Mouse (Mus musculus) hindlimb bud, embryonic 11.5 days (tissue): Measurements from ENCODE around the gene Slc22a13.
"Not testable (repeated sequence)": the region's sequence is repeated elsewhere in the genome, so short reads cannot be mapped to it uniquely, and the experiment has no call there.

Source experiments
- DNase-seq: peaks from one replicate; pipeline ENCODE4 v3.0.0-alpha.2; 2012; ENCODE audit warnings: low read depth, low spot score; ENCODE audit errors: extremely low spot score

The Slc22a13 gene

GRCm38 (mm10) chr9:119208998-119209397, at the start of gene Slc22a13:
Slc22a13 (minus strand) TSS chr9:119209098.
- DNase-seq: no peak

DNA sequence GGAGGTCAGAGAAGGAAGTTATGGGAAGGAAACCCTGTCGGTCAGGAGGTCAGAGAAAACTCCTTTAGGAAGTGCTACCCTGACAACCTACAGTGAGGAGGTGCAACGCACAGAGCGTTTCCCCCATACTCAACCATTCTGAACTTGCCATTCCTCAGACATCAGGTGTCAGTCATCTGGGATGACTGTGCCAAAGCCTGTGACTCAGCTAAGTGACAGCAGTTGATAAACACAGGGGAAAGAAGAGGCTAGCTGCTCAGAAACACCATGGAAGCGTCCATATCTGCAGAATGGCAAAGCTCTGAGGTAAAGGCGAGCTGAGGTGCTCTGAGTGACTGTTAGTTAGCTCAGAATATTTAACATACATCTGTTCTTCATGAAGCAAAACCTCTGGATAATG, 49.2 kb upstream of the Slc22a13 start:
- DNase-seq: no peak

GRCm38 (mm10) chr9:119256161-119256560, 47.3 kb upstream of the Slc22a13 start:
- DNase-seq: no peak

DNA sequence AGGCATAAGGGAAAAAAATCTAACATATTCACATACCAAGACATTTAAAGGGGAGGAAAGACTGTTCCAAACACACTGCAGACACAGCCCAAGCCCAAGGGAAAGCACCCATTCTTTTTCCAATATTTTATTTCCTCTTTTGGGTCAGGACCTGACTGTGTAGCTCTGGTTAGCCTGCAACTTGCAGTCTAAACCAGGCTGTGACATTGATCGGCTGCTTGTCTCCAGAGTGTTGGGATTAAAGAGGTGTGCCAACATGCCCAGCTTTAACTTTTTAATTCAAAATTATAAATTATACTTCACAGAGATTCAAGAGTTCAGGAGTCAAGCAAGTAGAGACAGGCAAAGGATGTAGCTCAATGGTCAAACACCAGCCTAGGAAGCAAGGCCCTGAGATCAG, 46.2 kb upstream of the Slc22a13 start:
- DNase-seq: no peak

- no peak for DNase-seq
Measured at GRCm38 (mm10) chr9:119254187-119254586, 45.3 kb upstream of the Slc22a13 start.

DNA sequence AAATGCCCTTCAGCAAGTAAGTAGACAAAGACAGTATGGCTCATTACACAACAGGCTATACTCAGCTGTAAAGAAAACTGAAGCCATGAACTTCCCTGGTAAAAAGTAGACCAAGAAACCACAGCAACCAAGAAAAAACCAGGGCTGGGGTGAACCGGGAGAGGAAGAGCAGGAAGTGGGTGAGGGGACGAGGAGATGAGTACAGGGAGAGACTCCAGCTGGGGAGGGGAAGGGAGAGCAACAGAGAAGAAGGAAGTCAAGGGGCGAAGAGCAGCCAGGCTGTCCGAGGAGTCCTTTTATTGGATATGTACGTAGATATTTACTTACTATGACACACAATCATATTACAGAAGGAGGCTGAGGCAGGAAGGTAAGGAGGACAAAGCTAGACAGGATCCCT, 39.1 kb upstream of the Slc22a13 start:
- no peak for DNase-seq

- DNase-seq: no peak
Measured at GRCm38 (mm10) chr9:119246826-119247225, 37.9 kb upstream of the Slc22a13 start.

- DNase-seq: no peak
Measured at GRCm38 (mm10) chr9:119243981-119244380, 35.1 kb upstream of the Slc22a13 start.

GRCm38 (mm10) chr9:119241169-119241865, 32.4 kb upstream of the Slc22a13 start:
- no peak for DNase-seq

- DNase-seq: no peak
Measured at GRCm38 (mm10) chr9:119240286-119240997, 31.5 kb upstream of the Slc22a13 start.

GRCm38 (mm10) chr9:119239274-119239673, 30.4 kb upstream of the Slc22a13 start:
- no peak for DNase-seq

DNA sequence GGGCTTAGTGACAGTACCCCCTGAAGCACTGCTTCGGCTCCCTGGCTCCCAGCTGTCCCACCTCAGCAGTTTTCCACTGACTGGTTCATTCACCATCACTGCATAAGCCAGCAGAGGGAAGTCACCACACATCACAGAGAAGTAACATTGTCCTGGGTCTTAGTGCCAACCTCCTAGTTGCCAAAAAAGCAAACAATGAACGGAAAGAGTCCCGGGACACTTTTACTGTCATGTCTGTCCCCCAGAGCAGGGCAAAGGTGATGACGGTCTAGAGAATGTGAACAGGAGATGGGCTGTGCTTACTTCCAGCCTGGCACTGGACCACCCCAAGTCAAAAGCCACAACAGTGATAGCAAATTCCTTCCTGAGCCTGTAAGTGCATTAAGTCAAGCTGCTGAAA, 29.9 kb upstream of the Slc22a13 start:
- DNase-seq: no peak

GRCm38 (mm10) chr9:119231552-119231951, 22.7 kb upstream of the Slc22a13 start:
- no peak for DNase-seq

DNA sequence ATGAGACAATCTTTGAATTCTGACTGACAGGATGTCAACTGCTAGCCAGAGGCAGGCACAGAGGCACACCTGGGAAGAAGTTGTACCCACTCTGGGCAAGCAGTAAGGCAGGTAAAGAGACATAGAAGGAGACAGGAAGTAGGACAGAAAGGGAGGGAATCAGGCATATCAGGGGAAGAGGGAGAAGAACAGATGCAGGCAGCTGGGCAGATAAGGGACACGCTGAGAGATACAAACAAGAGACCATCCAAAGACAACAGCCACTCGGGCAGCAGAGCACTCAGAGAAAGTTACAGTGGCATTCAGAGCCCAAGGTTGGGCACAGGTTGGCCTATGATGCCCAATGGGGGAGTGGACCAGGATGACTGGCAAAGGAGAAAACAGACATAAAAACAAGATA, 21.9 kb upstream of the Slc22a13 start:
- no peak for DNase-seq

DNA sequence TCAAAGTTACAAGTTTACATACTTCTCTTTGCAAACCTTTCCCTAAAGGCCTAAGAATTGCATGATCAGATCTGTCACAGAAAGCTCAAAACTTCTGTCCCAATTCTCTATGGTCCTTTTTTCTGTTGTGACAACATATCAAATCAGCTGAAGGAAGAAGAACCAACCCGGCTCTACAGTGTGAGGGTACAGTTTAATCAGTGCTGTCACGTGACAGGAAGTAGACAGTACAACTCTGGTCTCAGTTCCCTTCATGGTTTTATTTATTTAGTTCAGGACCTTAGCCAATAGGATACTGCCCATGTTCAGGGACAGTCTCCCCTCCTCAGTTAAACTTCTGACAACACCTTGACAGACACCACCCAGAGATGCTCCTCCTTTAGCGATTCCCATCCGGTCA, 11.4 kb upstream of the Slc22a13 start:
- DNase-seq: no peak

- DNase-seq: no peak
Measured at GRCm38 (mm10) chr9:119219667-119220066, 10.8 kb upstream of the Slc22a13 start.

DNA sequence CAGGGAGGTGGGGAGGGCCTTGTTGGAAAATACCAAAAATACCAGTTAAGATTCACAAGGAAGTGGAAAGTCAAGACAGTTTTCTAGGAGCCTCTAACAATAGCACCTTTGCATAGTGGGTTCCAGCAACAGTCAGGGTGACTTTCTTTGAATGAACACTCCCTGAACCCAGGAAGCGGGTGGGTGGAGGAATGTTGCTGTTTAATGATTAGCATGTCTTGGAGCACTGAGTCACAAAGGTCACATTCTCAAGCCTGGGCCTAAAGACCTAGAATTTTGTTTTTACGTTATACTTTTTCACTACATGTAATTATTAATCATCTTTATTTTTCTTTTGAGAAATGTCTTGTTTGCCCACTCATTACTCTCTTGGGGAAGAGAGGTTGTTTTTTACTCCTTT, 6.4 kb upstream of the Slc22a13 start:
- not testable (repeated sequence) for DNase-seq

DNA sequence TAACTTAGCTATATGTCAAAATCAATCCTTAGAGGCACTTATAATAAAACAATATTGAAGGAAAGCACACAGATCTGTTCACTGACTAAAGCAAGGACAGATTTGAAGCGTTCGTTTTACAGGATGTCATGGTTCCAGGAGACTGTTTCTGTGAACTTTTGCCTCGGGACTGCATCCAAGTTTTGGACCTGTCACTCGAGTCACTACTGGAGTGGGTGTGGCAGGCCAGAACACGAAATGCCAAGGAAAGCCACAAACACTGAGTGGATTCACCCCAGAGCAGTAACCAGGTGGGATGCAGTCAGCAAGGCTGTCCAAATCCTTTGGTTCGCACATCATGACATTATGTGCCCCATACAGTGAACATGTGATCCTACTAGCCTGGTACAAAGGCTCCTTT, 5.7 kb upstream of the Slc22a13 start:
- DNase-seq: no peak

GRCm38 (mm10) chr9:119212996-119213395, 4.1 kb upstream of the Slc22a13 start:
- no peak for DNase-seq

- no peak for DNase-seq
Measured at GRCm38 (mm10) chr9:119207113-119207512, 1.8 kb downstream of the Slc22a13 start.

DNA sequence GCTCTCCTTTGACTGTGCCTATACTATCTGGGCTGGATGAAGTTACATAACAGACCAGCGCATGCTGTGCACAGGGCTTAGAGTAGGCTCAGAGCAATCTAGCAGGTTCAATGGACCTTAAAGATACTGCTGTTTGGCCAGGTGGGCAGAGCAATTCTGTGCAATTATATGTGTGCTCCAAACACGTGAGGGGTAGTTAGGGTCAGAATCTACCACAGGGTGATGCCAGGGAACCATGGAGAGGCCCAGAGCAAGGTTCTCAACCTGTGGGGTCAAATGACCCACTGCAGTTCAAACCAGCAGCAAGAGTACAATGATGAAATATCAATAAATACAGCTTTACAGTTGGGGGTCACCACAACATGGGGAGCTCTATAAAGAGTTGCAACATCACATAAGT, 2.2 kb downstream of the Slc22a13 start:
- DNase-seq: no peak

DNA sequence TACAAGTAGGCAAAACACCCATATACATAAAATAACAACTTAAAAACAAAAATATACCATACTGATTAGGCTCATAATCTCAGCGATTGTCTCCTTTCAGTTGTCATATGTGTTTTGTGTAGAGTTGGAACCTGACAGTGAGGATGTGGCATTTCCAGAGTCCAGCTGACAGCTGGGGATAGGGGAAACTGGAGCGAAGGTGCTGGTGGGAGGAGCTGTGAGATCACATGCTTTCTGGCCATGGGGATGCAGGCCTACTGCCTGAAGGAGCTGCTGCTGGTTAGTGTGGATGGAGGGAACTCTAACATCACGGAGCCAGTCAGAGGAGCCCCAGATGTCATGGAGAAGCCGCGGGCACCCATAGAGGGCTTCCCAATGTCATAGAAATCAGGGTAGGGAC, 3.1 kb downstream of the Slc22a13 start:
- DNase-seq: no peak

- no peak for DNase-seq
Measured at GRCm38 (mm10) chr9:119203617-119204016, 5.3 kb downstream of the Slc22a13 start.
